Mouse (Mus musculus) midbrain, embryonic 10.5 days (tissue): ENCODE data around the gene Ctnna3. TPM values are rescaled to one million over a fixed set of nuclear protein-coding genes. Genes with fewer than 3 reads are reported as not detected.

ENCODE experiments used
- DNase-seq: peaks from one replicate; pipeline ENCODE4 v3.0.0-alpha.2; 2017; ENCODE audit warnings: low spot score
- H3K27ac ChIP-seq: fragments of 300-500 bp; sonication (generic); replicated peaks from 2 replicates; pipeline ENCODE4 v1.5.1; 2016; ENCODE audit warnings: mild to moderate bottlenecking
- H3K27me3 ChIP-seq: fragments of 300-500 bp; sonication (generic); 2 replicates; pipeline ENCODE4 v1.6.1; 2016; ENCODE audit warnings: low read depth, mild to moderate bottlenecking; ENCODE audit not compliant: poor library complexity, severe bottlenecking
- H3K36me3 ChIP-seq: fragments of 300-500 bp; sonication (generic); 2 replicates; pipeline ENCODE4 v1.6.1; 2016; ENCODE audit warnings: mild to moderate bottlenecking, moderate library complexity
- H3K4me1 ChIP-seq: fragments of 300-500 bp; sonication (generic); 2 replicates; pipeline ENCODE4 v1.6.1; 2016
- H3K4me3 ChIP-seq: fragments of 300-500 bp; sonication (generic); 2 replicates; pipeline ENCODE4 v1.5.1; 2016; ENCODE audit warnings: mild to moderate bottlenecking, moderate library complexity
- H3K9me3 ChIP-seq: fragments of 300-500 bp; sonication (generic); replicated peaks from 2 replicates; pipeline ENCODE4 v1.6.1; 2016; ENCODE audit warnings: mild to moderate bottlenecking
- WGBS: fragments of 180-500 bp; shearing (Covaris S2); methylation state at CpG from one replicate; pipeline ENCODE4 v1.1.7; 2016; 5-methylcytosine and 5-hydroxymethylcytosine counted together
- polyA plus RNA-seq: library from polyadenylated mRNA; unstranded; fragments of >200 nt; fragmentation: Nextera tagmentation; extraction: Ambion mirVana; gene quantifications from 2 replicates; pipeline ENCODE4 v1.2.1, GENCODE M21; 2016

Gene Ctnna3
- polyA plus RNA-seq, 1 experiment from 2014 or later = 0.05 TPM

- peaks cover 32% of the 10 kb centered on the region for H3K27me3 ChIP-seq
Observed at GRCm38 (mm10) chr10:64086567-64087391, 656.9 kb downstream of the Ctnna3 start.

GRCm38 (mm10) chr10:64087521-64087920 is 657.6 kb downstream of the Ctnna3 start:
- peaks cover 44% of the 10 kb centered on the region for H3K4me1 ChIP-seq
- peak overlapping the region; percentile 58 for H3K4me3 ChIP-seq
- no peaks in the 10 kb centered on the region for H3K36me3 ChIP-seq
- peak; percentile 22 for DNase-seq
- H3K27ac ChIP-seq = no peak overlapping the region
- H3K9me3 ChIP-seq = no peaks in the 10 kb centered on the region
- 1% methylated on average over 12 of the region's 12 CpGs for WGBS
- H3K27me3 ChIP-seq = peaks cover 32% of the 10 kb centered on the region

More at GRCm38 (mm10) chr10:64086567-64087391, 656.9 kb downstream of the Ctnna3 start:
- Histone ChIP-seq H3K27ac (0 out of 2 replicates have a peak overlapping the region, but pooled peaks have one; percentile 9), H3K9me3 (no peaks in the 10 kb centered on the region), H3K36me3 (no peaks in the 10 kb centered on the region), H3K4me1 (peaks cover 44% of the 10 kb centered on the region), H3K4me3 (peak overlapping the region; percentile 58)
- WGBS = 2% methylated on average over 12 of the region's 12 CpGs
- peak; percentile 46 for DNase-seq

GRCm38 (mm10) chr10:64087936-64088773 is 658.3 kb downstream of the Ctnna3 start:
- Histone ChIP-seq H3K36me3 (no peaks in the 10 kb centered on the region), H3K27me3 (peaks cover 32% of the 10 kb centered on the region), H3K27ac (peak overlapping the region; percentile 59), H3K4me1 (peaks cover 44% of the 10 kb centered on the region), H3K9me3 (no peaks in the 10 kb centered on the region), H3K4me3 (peak overlapping the region; percentile 58)
- 4% methylated on average over 26 of the region's 26 CpGs for WGBS
- peak; percentile 51 for DNase-seq

DNA sequence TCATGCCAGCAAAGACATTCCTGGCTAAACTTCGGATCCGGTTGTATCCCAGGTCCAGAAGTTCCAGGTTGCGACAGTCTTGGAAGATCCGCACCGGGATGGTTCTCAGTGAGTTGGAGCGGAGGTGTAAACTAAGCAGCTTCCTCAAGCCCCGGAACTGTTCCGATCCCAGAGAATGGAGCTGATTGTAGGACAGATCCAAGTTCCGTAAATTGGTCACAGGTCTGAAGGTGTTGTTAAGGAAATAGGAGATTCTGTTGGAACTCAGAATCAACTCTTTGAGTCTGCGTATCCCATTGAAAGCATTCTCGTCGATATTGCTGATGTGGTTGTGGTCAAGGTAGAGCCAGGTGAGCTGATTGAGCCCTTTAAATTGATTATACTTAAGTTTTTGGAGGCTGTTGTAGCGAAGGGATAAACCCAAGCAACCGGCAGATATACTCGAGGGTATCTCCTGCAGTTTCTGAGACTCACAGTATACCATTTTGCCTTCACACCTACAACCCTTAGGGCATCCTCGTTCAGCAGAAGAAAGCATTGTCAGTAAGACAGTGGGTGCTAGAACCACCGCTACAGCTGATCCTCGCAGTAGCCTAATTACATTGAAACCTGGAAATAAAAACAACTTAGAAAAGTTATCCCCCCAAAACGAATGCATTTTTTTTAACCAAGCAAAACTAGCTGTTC is 659.0 kb downstream of the Ctnna3 start:
- WGBS = 19% methylated on average over 19 of the region's 19 CpGs
- DNase-seq = peak; percentile 14
- peaks cover 32% of the 10 kb centered on the region for H3K27me3 ChIP-seq

DNA sequence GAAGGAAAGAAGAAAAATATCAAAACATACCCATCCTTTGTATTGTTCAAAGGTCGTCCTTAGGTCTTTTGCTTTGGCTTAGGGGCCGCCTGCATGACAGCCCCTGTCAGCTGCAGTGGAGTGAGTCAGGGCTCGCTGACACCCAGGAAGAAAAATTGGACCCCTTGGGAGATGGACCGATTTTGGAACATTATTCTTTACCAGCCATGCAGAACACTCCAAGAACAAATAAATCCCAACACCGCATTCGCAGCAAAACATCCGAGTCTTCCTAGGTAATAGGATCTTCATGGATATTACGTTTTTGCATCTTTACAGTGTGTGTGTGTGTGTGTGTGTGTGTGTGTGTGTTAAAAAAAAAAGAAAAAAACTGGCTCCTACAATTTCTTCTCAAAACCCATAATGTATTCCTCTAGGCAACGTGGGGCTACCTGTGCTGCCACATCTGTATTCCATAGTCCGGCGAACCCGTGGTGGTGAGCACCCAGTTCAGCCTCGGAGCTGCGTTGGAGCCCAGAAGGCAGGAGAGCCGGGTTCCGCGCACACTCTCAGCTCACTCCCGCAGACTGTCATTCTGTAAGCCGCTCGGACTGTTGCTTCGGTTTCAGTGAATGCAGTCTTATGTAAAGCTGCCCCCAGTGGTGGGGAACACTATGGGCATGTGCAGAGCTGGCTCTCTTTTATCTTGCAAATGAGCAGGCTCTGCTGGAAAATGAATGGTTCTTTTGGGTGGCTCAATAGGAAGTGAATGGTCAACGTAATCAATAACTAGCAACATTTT is 660.0 kb downstream of the Ctnna3 start, which contains the start of gene Lrrtm3:
Lrrtm3 (minus strand) TSS at position 598 of the 781 bp plus-strand sequence.
- no peaks in the 10 kb centered on the region for H3K9me3 ChIP-seq
- peak; percentile 79 for DNase-seq
- H3K4me3 ChIP-seq = peak within 1 kb of the TSS; percentile 53
- 1% methylated on average over 22 of the region's 22 CpGs for WGBS
- H3K27me3 ChIP-seq = peaks cover 32% of the 10 kb centered on the region
- peaks cover 43% of the 10 kb centered on the region for H3K4me1 ChIP-seq
- H3K27ac ChIP-seq = no peak within 1 kb of the TSS
- no peaks in the 10 kb centered on the region for H3K36me3 ChIP-seq

More for the DNA sequence above, 659.0 kb downstream of the Ctnna3 start:
- H3K9me3 ChIP-seq = no peaks in the 10 kb centered on the region
- H3K36me3 ChIP-seq = no peaks in the 10 kb centered on the region
- peak overlapping the region; percentile 58; the same call in 1 of the 2 replicates for H3K4me3 ChIP-seq
- peaks cover 44% of the 10 kb centered on the region for H3K4me1 ChIP-seq
- H3K27ac ChIP-seq = no peak overlapping the region

DNA sequence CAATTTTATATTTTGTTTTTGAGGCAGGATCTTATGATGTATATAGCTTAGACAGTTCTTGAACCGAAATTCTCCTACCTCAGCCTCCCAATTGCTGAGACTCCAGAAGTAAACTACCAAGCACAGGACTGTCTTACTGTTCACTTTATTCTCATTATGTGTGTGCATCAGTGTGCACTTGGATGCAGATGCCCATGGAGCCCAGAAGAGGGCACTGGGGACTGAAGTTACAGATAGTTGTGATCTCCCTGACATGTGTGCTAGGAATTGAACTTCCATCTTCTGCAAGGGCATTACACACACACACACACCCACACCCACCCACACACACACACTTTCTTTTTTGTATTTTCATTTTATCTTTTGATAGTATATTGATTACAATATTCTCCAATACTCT is 666.6 kb downstream of the Ctnna3 start:
- no peaks in the 10 kb centered on the region for H3K36me3 ChIP-seq
- 97% methylated on average over 1 of the region's 1 CpGs for WGBS
- no peaks in the 10 kb centered on the region for H3K9me3 ChIP-seq
- no peak overlapping the region for H3K27ac ChIP-seq
- H3K4me1 ChIP-seq = peaks cover 7% of the 10 kb centered on the region
- H3K27me3 ChIP-seq = peaks cover under 1% of the 10 kb centered on the region; the same call in 1 of the 2 replicates
- no peak overlapping the region for H3K4me3 ChIP-seq
- no peak for DNase-seq

DNA sequence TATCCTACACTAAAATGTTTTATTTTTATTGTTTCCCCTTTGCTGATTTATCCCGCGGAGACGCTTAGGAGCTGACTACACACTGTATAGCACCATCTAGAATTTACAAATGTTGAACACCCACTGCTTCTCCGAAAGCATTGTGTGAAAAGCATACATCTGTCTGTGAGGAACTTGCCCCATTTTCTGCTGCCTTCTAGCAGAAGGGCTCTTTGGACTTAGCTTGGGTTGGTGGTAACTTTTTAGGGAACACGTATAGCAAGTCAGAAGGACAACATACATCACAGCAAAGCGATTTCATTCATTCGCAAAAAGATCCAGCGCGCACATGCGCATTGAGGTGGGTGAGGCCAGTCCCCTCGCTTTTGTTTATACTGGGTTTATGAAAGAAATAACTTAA is 685.3 kb downstream of the Ctnna3 start:
- DNase-seq = no peak
- Histone ChIP-seq H3K4me1 (no peaks in the 10 kb centered on the region), H3K9me3 (no peaks in the 10 kb centered on the region), H3K27me3 (no peaks in the 10 kb centered on the region), H3K4me3 (no peak overlapping the region), H3K27ac (no peak overlapping the region), H3K36me3 (no peaks in the 10 kb centered on the region)
- WGBS = 95% methylated on average over 11 of the region's 11 CpGs

DNA sequence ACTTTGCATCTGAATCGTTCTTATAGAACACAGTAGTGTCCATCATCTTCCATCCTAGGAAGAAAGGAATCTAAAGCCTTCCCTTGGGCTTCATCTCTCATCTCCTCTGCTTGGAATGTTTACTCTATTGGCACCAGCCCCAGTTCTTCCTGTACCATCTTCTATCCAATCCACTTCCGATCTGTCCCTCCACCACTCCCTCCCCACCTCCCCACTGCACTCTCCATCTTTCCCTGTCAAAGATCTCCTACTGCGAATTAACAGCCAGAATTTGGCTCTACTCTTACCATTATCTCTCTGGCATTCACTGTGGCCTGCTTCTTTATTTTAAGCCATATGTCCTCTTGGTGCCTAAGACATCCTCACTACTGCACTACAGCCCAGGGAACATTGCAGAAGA is 688.9 kb downstream of the Ctnna3 start:
- Histone ChIP-seq H3K4me1 (no peaks in the 10 kb centered on the region), H3K4me3 (no peak overlapping the region), H3K27ac (no peak overlapping the region), H3K36me3 (no peaks in the 10 kb centered on the region), H3K9me3 (no peaks in the 10 kb centered on the region), H3K27me3 (no peaks in the 10 kb centered on the region)
- DNase-seq = no peak
- 83% methylated on average over 3 of the region's 3 CpGs for WGBS

DNA sequence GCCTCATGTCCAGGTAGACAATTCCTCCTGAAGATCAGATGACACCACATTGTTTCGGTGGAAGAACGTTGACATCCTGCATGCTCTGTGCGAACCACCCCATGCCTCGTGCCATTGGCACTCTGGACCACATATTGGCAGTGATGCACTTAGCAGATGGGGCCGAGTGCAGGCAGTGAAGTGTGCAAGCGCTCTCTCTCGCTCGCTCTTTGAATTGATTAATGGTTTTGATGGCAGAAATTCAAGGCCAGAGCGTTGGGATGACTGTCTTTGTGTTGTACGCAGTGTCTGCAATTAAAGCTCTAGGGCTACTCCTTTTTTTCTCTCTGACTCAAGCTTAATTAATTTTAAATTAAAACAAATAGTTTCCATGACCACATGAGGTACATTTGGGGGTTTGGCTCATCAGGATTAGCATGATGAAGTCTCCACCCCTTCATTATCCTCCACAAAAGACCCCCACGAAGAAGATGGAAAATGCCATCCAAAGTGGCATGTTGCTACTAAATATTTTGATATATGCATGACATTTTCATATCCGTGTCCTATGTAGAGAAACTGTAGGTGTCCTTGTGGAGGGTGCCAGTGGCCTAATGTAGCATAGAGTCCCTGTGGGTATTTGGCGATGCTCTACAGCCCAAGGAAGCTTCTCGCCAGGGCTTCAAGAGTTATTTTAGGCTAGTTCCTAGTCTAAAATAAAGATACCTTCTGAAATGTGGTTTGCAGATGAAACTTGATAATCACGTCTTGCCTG is 700.7 kb downstream of the Ctnna3 start:
- H3K4me3 ChIP-seq = no peak overlapping the region
- no peaks in the 10 kb centered on the region for H3K9me3 ChIP-seq
- DNase-seq = no peak
- H3K36me3 ChIP-seq = no peaks in the 10 kb centered on the region
- H3K27ac ChIP-seq = no peak overlapping the region
- peaks cover 4% of the 10 kb centered on the region for H3K4me1 ChIP-seq
- H3K27me3 ChIP-seq = no peaks in the 10 kb centered on the region
- WGBS = 88% methylated on average over 15 of the region's 15 CpGs

DNA sequence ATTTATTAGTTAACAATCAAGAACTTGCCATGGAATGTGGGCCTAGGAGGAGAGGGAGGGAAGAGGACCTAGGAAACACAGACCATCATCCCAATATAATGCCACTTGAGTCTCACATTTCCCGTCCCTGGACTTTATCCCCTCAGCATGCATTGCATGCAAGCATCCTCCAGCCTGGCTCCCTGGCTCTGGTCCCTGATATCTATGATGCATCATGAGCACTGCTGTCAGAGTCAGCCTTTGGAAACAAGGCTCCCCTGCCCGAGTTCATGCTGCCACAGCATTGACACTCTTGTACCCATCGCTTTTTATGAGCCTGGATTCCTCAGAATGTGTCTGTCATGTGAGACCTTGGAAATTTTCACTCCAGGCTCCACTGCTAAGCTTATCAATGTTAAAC is 703.6 kb downstream of the Ctnna3 start:
- Histone ChIP-seq H3K4me3 (no peak overlapping the region), H3K27ac (no peak overlapping the region), H3K36me3 (no peaks in the 10 kb centered on the region), H3K9me3 (no peaks in the 10 kb centered on the region), H3K4me1 (peaks cover 13% of the 10 kb centered on the region), H3K27me3 (no peaks in the 10 kb centered on the region)
- 81% methylated on average over 3 of the region's 3 CpGs for WGBS
- no peak for DNase-seq

GRCm38 (mm10) chr10:64135481-64135880 is 705.6 kb downstream of the Ctnna3 start:
- Histone ChIP-seq H3K9me3 (no peaks in the 10 kb centered on the region), H3K27ac (peak overlapping the region; percentile 57), H3K36me3 (no peaks in the 10 kb centered on the region), H3K4me3 (no peak overlapping the region), H3K27me3 (no peaks in the 10 kb centered on the region), H3K4me1 (peaks cover 13% of the 10 kb centered on the region)
- no peak for DNase-seq
- 47% methylated on average over 7 of the region's 7 CpGs for WGBS
